Mouse (Mus musculus) gastrocnemius, adult 18-20 months (tissue): Measurements from ENCODE around the gene Faxc. TPM values are rescaled to one million over a fixed set of nuclear protein-coding genes. Genes with fewer than 3 reads are reported as not detected.

Experiments used
- DNase-seq: peaks from one replicate; pipeline ENCODE4 v3.0.0; 2021; ENCODE audit warnings: low spot score
- long read RNA-seq, 2 experiments: library from polyadenylated mRNA; stranded (forward); transcript quantifications; one replicate each; pipeline ENCODE4 v2.0.0; 2021
- total RNA-seq, 2 experiments: library from RNA; stranded (reverse); gene quantifications; 2 replicates each; pipeline ENCODE4 v1.2.3; 2021

Faxc gene
- under 1 TPM; 0.46 to 0.55 TPM for total RNA-seq
- long read RNA-seq, experiment 1, result 0 reads
- long read RNA-seq, experiment 2, result 0 reads

DNA sequence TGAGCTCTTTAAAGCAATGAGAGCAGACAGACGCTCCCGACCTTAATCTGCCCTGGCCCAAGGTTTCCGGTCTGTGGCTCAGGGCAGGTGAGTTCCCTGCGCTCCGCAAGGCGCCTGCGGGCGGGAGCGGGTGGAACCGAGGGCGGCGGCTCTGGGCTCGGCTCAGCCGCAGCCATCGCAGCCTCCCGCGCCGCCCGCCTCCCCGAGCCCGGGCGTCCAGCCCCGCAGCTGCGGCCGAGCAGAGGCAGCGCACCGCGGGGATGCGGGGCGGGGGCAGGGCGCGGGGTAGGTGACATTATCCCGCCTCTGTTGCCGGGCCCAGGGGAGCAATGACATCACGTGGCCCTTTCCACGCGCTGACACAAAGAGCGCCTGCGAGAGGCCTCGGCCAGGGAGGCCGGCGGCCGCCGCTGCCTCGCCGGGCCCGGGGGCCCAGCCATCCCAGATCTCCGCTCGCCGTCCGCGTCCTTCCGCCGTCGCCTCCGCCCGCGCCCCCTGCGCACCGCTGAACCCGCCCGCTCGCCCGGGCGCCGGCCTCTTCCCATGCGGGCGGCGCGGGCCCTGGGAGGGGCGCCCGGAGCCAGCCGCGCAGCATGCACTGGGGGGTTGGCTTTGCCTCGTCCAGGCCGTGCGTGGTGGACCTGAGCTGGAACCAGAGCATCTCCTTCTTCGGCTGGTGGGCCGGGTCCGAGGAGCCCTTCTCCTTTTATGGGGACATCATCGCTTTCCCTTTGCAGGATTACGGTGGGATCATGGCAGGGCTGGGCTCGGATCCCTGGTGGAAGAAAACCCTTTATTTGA lies at the start of gene Faxc:
Faxc (plus strand) TSS at position 359 of the 801 bp plus-strand sequence.
- DNase-seq, result peak; percentile 2

DNA sequence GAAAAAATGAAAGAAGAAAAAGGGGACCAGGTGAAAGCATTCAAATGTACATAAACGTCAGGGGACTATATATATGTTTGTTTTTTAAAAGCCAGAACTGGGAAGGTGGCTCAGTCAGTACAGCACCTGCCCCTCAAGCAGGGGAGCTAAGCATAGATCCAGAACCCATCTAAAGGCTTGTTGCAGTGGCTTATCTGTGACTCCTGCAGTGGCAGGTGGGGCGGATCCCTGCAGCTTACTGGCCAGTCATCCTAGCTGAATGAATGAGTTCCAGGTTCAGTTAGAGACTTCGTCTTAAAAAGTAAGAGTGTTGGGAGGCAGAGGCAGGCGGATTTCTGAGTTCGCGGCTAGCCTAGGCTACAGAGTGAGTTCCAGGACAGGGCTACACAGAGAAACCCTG lies 48.3 kb upstream of the Faxc start:
- DNase-seq, result no peak

DNA sequence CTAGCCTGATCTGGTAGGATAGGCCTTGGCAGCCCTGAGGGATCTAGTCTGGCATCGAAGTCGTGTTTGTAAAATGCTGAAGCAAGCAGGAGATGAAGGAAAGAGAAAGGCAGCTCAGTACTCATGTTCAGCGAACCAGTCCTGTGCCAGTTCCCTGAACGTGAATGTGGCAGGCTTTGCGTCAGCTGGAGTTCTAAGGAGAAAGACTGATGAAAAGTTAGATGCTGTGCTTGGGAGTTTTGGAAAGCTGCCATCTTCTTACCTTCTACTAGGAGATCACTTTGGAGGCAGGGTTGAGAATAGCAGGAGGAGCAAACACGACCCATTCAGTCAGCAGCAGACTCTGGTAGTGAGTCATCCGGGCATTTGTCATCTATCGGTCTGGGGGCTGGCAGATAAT lies 45.3 kb upstream of the Faxc start:
- DNase-seq, result no peak

DNA sequence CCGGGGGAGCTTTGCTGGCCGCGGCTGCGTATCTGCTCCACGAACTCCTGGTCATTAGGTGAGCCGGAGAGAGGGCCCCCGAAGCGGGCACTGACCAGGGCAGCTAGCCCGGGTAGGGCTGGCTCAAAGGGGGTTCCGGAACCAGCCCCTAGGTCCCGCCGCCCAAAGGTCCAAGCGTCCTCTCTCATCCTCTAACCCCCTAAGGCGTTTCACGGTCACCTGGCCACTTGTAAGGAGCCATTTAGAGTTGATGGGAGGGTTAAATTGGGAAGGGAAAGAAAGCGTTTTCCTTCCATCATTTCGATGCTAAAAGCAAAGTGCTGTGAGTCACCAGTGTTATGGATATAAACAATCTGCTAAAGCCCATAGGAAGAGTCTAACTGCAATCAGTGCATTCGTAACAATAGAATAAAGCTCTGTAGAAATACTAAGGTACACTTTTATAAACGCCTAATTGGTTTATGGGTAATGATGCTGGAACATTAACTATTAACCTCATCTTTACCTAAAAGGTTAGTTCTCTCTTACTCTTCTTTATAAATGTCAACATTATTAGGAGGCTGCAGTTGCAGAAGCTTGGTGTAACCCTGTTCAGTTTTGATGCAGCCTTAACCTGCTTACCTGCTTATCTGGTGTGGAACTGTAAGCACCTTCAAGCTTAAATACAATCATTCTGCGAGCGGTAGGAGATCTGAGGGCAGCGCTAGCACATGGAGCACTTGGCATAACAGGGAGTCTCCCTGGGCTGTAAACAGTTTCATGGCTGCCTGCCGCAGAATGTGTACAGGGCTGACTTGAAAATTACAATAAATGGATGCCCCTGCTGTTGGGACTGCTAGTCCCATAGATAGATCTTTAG lies 872 bp downstream of the Faxc start:
- no peak for DNase-seq

DNA sequence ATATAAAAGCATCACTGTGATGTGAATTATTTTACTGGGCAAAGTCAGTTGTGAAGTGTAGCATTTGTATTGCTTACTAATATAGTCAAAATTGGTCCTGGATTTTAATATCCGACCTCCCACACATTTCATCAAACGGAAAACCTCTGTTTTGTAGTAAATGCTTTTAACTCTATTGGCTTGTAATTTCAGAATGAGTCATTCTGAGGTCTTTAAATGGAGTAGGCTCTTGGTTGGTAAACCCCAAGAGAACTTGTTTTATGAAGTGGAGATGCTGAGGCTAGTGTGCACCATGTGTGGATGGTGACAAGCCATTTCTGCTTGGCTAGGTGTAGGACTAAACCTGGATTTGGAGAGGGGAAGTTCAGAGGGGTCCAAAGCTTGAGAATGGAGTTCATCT lies 4.2 kb downstream of the Faxc start:
- no peak for DNase-seq

DNA sequence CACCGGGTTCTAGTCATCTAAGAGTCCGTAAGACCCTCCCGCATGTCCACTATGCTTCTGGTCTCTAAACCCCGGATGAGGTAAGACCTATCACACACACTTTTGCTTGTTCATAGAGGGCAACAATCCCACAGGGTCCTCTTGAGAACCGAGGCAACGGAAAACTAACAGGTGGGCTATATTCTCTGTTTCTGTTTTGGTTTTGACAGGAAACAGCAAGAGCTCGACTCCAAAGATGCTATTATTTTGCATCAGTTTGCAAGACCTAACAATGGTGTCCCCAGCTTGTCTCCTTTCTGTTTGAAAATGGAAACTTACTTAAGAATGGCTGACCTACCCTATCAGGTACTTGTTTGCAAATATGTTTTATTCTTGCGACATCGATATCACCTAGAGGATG lies 5.3 kb downstream of the Faxc start:
- no peak for DNase-seq

DNA sequence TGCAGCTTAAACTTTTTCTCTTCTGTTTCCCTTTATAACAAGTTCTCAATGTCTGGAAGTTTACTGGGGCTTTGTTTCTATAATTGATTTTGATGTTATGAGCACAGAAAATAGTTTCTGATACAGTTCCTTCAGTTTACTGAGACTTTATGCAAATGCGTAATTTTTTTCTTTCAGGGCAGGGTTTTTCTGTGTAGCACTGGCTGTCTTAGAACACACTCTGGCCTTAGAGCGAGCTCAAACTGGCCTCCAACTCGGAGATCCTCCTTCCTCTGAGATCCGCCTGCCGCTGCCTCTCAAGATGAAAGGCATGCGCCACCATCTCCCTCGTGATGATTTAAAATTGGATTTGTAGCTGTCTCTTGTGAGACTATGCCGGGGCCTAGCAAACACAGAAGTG lies 6.8 kb downstream of the Faxc start:
- DNase-seq, result no peak

DNA sequence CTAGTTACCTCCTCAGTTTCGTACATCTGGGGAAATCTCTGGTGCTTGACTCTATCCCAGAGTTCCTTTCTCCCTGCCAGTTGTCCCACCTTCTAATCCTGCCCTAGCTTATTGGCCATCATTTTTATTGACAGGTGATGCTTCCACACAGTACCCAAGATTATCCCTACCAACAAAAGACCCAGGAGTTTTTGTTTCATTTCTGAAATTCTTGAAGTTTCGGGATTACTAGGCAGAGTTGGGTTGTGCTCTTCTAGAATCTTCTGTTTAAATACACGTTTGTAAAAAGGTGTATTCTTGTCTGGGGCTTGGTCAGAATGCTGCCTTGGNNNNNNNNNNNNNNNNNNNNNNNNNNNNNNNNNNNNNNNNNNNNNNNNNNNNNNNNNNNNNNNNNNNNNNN lies 13.5 kb downstream of the Faxc start:
- DNase-seq, result no peak

DNA sequence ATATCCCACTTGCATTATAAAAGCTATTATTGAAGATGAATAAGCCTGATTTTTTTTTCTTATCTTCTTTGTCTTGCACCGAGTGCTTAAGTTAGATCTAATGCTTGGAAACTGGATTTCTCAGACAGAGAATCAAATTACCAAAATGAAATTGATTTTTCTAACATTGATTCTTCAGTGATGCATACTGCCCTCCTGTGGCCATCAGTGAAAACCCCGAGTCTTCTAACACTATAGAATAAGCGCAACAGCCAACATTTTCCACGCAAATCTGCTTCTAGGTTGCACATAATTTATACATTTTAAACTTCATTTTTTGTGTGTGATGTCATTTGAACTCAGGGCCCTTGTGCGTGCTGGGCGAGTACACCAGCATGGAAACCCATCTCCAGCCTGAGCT lies 20.3 kb downstream of the Faxc start:
- DNase-seq, result no peak

DNA sequence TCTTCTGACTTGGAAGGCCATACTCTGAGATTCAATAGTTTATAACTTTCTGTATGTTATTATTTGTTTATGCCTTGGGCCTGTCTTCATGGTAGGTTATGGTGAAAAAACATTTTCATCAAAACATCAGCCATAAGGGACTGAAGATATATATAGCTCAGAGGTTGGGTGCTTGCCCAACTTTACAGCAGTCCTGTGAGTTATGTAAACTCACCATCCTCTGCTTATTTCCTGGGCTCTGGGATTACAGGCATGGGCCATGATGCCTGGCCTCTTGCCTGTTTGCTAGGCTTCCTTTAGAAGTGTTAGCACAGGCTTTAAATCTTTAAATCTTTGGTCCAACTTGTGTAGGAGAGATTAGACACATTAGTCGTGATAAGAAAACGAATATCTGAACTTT lies 21.1 kb downstream of the Faxc start:
- DNase-seq, result no peak

DNA sequence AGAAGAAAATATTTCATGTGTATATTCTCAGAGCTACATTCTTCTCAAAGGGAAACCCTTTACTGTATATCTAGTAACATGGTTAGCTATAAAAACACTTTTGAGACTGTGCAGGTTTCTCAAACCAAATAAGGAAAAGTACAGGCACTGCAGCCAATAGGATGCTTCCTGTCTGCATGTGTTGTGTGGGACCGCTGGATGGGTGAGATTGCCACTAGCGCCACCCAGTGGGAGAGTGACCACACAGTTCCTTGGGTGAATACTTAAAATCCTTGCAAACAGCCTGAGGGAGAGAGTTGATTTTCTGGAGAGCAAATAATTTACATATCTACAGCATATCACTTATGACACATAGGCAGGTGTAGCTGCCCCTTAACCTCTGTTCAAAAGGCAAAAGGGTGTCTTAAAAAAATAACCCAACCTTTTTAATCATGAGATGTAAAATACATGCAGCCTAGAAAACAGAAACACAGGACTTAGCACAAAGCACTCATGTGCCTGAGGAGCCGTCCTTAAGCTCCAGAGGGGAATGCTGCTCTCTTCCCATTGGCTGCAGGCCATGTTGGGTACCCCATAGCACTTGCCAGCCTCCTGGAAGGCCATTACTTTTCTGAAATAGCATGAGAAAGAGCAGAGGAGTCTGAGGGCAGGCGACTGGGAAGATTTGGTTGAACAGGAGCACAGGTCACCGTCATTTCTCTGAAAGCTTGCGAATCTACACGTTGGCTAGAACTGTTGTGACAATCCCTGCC lies 26.6 kb downstream of the Faxc start:
- peak; percentile 11 for DNase-seq

DNA sequence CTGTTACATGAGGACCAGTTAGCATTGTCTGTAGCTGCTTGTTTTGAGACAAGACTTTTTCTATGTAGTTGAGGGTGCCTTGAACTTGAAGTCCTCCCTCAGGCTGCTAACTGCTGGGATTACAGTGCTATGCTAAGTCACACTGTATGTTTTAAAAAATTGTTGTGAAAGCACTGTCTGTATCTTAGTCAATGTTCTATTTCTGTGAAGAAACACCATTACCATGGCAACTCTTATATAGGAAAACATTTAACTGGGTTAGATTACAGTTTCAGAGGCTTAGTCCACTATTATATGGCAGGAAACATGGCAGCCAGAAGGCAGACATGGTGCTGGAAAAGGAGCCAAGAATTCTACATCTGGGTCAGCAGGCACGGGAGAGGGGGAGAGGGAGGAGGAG lies 40.8 kb downstream of the Faxc start:
- DNase-seq, result no peak

DNA sequence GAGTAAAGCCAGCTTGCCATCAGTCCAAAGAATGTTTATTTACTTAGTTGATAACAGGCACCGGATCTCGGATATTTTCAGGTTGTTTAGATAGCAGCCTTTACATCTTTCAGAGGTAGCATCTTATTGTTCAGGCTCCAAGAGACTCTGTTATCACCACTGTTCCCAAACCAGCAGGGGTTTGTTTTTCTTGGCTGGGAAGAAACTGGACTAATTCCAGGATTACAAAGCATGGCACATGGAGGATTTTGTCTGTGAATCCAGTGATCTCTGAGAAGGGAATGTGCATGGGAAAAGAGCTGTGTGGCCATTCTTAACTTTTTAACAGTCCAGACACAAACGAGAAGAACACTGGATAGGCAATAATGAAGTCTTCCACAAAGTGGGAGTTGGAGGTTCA lies 43.0 kb downstream of the Faxc start:
- no peak for DNase-seq

DNA sequence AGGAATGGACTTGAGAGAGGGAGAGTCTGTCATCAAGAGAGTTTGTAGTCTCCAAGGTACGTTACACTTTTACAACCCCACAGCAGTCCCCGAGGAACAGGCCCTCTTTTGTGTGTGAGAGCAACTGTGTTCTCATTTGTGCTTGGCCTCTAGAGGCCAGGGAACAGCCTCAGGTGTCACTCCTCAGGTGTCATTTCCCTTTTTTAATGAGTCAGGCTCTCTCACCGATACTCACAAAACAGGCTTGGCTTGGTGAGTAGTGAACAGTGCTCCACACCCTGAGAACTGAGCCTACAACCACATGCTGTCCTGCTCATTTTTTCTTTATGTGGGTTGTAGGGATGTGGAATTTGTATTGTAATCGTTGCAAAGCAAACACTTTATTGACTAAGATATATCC lies 49.3 kb downstream of the Faxc start:
- no peak for DNase-seq

DNA sequence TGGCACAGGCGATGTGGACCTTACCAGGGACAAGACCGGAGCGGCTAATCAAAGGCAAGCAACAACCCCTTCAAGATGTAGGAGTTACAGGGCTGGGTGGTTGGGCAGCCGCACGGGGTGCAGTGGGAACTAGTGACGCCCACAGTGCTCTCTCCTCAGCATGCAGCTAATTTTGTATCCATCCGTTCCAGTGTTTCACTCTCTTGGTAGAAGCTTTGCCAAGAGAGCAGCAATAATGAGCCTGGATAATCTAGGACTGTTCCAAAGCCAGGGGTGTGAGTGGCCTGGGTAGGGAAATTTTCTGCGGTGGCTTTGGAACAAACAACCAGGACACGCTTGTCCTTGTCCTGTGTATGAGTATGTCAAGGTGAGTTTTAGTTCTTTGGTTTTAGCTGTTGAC lies 51.3 kb downstream of the Faxc start:
- no peak for DNase-seq

DNA sequence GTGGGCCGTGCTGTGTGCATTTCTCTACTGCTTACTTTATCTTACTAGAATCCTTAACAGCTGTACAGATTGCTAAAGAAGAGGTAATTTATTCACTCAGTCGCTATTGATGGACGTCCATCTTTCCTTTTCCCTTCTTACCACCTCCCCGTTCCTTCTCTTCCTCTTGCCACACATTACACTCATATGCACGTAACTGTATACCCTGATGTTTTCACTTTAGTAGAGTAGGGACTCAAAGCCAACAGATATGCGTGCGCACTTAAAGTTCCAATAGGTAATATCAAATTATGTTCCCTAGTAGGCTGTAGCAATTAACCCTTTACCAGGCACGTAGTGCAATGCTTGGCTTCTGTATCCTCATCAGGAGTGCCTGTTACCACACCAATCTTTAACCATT lies 55.7 kb downstream of the Faxc start:
- DNase-seq, result no peak

DNA sequence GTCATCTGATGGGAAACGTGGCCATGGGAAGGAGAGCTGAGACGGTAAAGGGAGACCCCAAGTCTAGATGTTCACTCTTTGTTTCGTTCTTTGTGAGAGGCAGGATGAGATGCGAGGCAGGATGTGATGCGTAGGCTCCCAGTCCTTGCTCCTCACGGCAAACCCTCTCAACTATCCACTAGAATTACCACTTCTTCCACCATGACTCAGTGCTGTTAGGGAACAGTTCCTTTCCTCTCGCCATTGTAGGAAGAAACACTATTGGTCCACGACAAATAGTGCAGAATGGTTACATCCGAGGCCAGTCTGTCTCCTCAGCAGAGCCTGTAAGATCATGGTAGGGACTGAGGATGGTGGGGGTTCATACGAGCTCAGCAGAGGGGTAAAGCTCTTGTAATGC lies 56.3 kb downstream of the Faxc start:
- DNase-seq, result no peak

DNA sequence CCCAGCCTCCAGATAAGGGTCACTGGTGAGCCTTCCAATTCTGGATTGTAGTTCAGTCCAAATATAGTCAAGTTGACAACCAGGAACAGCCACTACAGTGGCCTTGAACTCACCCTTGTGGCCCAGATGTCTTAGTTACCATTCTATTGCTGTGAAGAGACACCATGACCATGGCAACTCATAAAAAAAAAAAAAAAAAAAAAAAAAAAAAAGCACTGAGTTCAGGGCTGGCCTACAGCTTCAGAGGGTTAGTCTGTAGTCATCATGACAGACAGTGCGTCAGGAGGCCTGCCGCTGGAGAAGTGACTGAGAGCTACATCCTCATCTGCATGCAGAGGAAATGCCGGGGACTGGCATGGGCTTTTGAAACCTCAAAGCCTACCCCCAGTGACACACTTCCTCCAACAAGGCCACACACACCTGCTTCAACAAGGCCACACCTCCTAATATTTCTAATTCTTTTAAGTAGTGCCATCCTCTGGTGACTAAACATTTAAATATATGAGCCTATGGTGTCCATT lies 58.5 kb downstream of the Faxc start:
- DNase-seq, result no peak

DNA sequence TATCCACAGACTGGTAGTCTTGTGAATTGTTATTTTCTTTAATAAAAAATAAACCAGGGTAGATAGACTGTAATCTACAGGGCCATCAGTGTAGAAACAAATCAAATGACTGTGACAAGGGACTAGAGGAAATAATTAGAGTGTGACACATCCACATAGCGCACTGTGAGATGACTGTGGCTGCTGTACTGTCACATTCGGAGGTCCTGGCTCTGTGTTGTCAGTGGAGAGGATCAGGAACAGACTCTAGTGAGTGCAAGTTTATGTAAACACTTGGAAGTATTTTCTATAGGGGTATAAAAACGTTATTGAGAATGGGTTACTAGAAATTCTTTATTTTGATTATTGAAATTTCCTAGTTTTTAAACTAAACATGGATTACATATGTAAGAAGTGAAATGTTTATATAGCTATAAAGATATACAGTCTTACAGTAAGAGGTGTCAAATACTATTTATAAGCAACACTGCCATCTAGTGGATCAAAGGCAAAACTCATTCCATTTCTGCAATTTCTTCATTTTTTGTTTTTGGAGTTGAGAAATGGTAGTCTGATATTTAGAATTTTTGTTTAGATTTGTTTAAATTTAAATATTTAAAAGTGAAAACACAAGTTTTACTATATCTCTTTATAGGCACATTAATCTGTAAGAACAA lies 59.6 kb downstream of the Faxc start:
- no peak for DNase-seq

DNA sequence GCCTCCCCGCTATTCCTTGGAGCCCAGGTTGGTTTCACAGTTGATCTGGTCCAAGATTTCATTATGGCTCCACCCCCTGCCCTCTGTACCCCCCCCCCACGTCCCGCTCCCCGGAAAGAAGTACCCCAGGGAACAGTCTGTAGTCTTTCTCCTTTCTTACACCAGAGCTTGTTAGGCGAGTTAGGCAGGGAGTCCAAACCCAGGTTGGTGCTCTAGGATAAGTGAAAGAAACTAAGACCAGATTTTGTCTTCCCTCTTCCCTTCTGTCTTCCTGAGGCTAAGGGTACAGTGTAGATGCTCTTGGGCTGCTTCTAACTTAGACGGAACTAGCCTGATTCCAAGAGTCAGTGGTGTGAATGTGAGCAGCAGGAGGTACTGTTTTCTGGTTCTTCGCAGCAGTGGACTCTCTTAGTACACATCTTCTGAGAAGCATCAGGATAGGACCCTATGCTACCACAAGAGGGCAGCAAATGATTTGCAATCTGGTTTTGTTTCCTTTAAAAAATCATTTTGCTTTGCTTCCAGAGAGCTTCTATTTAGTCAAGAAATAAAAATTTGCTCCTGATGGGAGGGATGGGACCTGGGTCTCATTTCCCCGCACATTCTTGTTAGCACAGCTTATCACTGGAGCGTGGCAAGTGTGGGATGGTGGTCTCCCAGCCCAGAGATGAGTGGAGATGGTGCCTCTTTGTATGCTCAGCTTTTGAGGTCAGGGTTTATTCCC lies 86.7 kb downstream of the Faxc start:
- peak; percentile 16 for DNase-seq

DNA sequence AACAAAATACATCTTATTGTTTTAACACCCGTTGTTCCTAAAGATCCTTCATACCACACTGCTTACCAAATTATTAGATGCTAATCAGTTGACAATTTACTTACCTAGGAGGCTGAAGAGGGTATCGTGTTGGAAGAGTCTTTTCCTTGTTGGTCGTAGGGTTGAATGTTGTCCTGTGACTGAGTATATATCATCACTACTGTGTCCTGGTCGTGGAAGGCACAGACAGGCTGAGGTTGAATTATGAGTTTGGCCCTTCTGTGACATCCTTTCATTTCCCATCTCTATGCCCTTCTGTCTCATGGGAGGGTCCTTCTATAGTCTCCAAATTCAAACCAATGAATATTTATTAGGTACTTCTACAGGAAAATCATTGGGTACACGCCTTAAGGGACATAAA lies 87.3 kb downstream of the Faxc start:
- DNase-seq, result no peak
